Mouse (Mus musculus): Measurements from ENCODE around the gene Tmem208.

Tmem208 gene

GRCm38 (mm10) chr8:105298351-105299252 lies 27.6 kb upstream of the Tmem208 start:
- no peak for DNase-seq

- DNase-seq: no peak
Measured at GRCm38 (mm10) chr8:105299962-105300361, 26.2 kb upstream of the Tmem208 start.

GRCm38 (mm10) chr8:105303396-105303795 lies 22.8 kb upstream of the Tmem208 start:
- no peak for DNase-seq

GRCm38 (mm10) chr8:105303874-105304273 lies 22.3 kb upstream of the Tmem208 start:
- DNase-seq: no peak

DNA sequence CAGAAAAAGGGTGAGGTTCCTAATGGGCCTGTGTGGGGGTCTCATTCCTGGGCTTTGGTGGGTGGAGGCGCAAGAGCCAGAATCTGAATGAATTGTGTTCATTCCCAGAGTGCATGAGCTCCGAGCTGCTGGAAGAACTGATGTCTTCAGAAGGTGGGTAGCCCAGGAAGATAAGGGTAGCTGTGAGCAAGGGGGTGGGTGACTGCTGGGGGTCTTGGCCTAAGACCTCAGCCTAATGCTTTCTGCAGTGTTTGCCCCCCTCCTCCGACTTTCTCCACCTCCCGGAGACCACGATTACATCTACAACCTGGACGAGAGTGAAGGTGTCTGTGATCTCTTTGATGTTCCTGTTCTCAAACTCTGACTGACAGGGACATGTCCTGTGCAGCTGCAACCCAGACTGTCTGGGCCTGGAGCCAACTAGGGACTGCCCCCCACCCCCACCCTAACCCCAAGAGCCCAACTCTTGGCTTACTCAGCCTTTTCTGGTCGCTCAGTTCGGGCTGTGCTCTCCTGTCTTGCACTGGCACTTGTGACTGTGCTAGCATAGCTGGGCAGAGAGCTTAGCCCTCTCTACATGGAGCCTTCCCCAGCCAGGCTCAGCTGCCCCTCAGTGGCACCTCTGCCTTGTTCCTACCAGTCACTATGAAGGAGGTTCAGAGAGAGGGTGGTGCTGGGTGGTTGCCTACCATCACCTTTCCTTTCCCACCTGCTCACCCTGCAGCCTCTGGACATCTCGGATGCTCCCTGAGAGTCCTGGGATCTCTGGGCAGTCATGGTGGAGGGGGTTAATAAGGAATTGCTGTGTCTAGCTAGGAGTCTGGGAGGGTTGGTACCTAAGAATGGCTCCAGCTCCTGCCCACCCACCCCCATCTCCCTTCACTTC lies 21.6 kb upstream of the Tmem208 start:
- no peak for DNase-seq

- DNase-seq: peak; percentile 91 to 92
Measured at GRCm38 (mm10) chr8:105305211-105306145, 20.7 kb upstream of the Tmem208 start, which contains the start of gene Elmo3. Elmo3 (plus strand) TSS chr8:105305601.

DNA sequence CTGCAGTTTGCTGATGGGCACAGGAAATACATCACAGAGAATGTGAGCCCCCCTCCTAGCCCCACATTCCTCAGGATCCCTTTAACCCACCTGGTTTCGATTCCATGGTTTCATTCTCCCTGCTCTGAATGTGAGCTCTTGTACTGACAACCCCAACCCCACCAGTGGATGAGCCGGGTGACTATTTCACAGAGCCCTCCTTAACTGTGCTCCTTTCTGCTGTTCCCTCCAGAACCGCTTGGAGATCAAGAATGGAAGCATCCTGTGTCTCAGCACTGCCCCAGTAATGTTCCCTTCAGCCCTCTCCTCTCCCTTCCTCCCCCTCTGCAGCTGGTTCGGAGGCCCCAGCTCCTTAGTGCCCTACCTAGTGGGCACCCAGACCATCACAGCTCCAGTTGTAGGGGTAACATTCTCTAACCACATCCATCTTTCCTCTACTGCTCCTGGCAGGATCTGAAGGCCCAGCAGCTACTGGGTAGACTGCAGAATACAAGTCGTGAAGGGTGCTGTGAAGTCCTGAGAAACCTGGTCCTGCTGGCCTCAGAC lies 19.9 kb upstream of the Tmem208 start:
- no peak for DNase-seq

- no peak for DNase-seq
Measured at GRCm38 (mm10) chr8:105307670-105308069, 18.5 kb upstream of the Tmem208 start.

- DNase-seq: no peak
Measured at GRCm38 (mm10) chr8:105308428-105308827, 17.7 kb upstream of the Tmem208 start.

- no peak for DNase-seq
Measured at GRCm38 (mm10) chr8:105309142-105309847, 16.9 kb upstream of the Tmem208 start.

DNA sequence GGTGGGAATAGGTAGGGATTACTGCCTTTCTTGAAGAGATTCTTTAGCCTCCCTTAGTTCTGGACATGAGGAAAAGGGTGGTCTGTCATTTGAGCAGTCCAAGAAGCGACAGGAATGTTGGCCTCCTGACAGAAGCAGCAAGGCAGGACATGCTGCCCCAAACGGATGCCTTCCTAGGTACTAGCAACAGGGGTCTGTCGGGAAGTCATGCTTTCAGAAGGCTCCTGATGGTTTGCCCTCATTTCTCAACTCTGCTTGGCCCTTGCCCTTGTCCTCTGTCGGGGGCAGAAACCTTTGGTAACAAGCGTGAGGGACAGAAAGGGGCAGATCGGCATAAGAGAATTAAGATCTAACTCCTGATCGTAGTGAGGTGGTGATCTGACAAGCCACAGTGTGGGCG lies 16.0 kb upstream of the Tmem208 start:
- DNase-seq: no peak

DNA sequence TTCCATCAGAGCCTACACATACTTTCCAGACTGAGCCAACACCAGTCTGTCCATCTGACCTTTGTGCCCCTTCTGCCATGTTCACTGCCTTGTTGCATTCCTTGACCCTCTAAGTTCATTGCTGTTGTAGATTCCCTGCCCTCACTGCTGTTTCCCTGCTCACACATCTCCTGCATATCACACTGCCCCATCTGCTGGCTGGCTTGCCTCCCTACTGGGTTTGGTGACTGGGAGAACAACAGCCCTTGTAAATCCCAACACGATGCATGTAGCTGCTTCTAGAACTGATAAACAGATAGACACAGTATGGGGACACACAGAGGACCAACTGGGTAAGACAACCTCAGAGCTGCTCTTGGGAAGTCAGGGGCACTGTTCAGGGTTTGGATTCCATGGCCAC lies 14.4 kb upstream of the Tmem208 start:
- DNase-seq: no peak

DNA sequence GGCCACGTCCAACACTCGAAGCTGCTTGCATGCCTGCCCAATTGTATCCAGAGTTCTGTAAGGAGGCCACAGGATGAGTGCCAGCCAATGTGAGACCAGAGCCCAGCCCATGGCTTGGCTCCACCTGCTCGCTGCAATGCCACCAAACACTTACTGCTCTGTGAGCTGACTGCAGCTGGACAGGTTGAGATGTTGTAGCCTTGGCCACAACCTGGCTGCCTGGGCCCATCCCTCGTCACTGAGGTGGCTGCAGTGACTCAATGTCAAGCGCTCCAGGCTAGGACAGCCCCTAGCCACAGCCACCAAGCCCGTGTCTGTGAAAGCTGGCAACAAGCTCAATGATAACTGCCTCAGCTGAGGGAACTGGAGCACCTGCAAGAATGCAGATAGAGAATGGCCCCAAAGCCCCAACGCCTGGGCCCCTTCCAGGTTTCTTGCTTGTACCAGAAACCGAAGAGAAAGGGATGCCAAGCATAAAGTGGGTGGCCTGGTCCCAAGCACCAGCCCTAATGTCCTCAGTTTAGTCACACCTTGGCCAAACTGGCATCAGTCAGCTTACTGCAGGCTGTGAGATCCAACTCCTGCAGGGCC lies 13.2 kb upstream of the Tmem208 start:
- no peak for DNase-seq

DNA sequence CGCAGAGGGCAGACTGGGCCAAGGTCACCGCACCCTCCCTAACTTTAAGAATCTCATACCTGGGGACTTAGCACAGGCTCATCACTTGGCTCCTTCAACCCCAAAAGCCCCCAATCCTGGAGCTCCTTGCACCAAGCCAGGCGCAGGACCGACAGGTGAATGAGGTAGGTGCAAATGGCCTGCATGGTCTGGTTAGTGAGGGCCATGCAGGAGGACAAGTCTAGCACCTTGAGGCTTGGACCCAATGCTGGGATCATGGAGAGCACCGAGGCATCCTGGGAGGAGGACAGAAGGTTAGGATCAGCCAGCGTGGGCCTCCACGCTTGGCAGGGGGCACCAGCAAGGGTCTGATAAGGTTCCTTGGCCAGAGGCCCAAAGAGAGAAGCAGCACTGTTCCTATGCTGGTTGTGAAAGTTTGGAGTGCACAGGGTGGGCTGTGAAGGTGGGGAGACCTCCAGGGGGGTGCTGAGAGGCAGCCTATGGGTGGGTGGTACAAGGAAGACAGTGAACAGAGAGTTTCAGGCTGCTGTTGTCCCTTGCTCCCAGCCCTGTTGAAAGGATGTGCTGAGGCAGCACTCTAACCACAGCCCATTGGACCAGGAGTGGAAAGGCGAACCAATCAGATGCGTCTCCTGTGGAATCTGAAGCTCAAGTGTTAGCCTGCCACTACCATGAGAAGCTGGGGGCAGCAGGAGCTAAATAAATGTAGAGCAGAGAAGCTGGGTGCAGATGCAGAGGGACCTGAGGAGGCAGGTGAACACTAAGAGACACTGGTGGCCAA lies 12.3 kb upstream of the Tmem208 start:
- no peak for DNase-seq

GRCm38 (mm10) chr8:105315073-105315769 lies 10.9 kb upstream of the Tmem208 start:
- no peak for DNase-seq

- no peak for DNase-seq
Measured at GRCm38 (mm10) chr8:105317941-105318340, 8.2 kb upstream of the Tmem208 start.

- DNase-seq: no peak
Measured at GRCm38 (mm10) chr8:105318662-105319190, 7.4 kb upstream of the Tmem208 start.

GRCm38 (mm10) chr8:105323183-105323582 lies 3.0 kb upstream of the Tmem208 start:
- no peak for DNase-seq

DNA sequence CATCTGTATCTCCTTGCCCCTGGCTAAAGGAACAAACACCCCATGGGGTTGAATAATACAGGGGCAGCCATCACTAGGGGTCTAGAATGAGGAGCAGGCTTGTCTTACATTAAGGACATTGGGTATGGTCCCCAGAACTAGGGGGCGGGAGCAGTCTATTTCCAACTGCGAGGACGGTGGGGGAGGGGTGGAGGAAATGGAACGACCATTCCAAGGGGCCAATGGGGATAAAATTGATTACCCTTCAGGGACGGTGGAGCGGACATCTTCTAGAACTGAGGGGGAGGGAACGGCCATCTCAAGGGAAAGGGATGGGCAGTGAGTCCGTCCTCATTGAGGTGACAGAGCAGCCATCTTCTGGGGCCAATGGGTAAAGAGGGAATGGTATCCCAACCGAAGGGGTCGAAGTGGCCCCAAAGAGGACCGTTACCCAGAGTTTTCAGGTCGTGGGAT lies 487 bp upstream of the Tmem208 start:
- peak in 1 of 2 experiments; percentile 43 for DNase-seq

Measured in kidney, adult 8-10 months (tissue).